ENCODE assay signal across 8 mouse cellular contexts in the genomic region with DNA sequence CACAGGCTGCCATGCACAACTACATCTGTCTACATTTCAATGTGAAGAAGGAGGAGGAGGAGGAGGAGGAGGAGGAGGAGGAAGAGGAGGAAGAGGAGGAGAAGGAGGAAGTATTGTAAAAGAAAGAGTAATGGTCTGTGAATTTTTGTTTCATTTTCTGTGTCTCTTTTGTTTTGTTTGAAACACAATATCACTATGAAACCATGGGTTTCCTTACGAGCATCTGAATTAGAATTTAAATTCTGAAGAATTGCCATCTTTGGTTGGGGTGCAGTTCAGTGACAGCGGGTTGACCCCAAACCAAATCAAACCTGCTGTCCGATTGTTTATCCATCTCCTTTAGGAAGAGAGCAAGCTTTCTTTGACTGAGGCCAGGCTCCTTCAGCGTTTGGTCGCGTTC. TPM values are rescaled to one million over a fixed set of nuclear protein-coding genes. Genes with fewer than 3 reads are reported as not detected.
DNase-seq lines count a peak whose midpoint lies in the region; ATAC-seq and TF ChIP-seq lines count a peak whose summit lies in the region.

No protein-coding gene starts in this region.

- ATAC-seq in forebrain, embryonic 11.5 days (replicated peaks; ENCODE audit: low FRiP score): no peak
- no peak for ATAC-seq in intestine, postnatal 0 days
- no peak for ATAC-seq in neural tube, embryonic 13.5 days (ENCODE audit: low read depth)

- peak overlapping the region; percentile 60 for H3K4me3 ChIP-seq in lung, adult 2 months (replicated peaks; ENCODE audit: extremely low read depth, low read depth, low read length)
- peak overlapping the region; percentile 38 for H3K4me3 ChIP-seq in forebrain, embryonic 11.5 days (ENCODE audit: low read depth, low read length)
- H3K4me3 ChIP-seq in intestine, postnatal 0 days (ENCODE audit: low read depth, low read length): 0 out of 2 replicates have a peak overlapping the region, but pooled peaks have one; percentile 22
- H3K4me3 ChIP-seq in neural tube, embryonic 13.5 days: peak overlapping the region; percentile 38

- H3K4me2 ChIP-seq in forebrain, embryonic 11.5 days (ENCODE audit: low read depth, low read length, severe bottlenecking): peak overlapping the region; percentile 69
- H3K4me2 ChIP-seq in intestine, postnatal 0 days (replicated peaks; ENCODE audit: low read depth): peak overlapping the region; percentile 62
- H3K4me2 ChIP-seq in neural tube, embryonic 13.5 days: peak overlapping the region; percentile 67

- peaks cover 18% of the 10 kb centered on the region for H3K4me1 ChIP-seq in lung, adult 2 months (ENCODE audit: control insufficient read depth, insufficient read depth, low read length)
- peaks cover 5% of the 10 kb centered on the region; the same call in 1 of the 2 replicates for H3K4me1 ChIP-seq in forebrain, embryonic 11.5 days (replicated peaks; ENCODE audit: control insufficient read depth, insufficient read depth, low read length)
- H3K4me1 ChIP-seq in intestine, postnatal 0 days (replicated peaks; ENCODE audit: control insufficient read depth, insufficient read depth, low read length): no peaks in the 10 kb centered on the region
- H3K4me1 ChIP-seq in neural tube, embryonic 13.5 days (replicated peaks): peaks cover 26% of the 10 kb centered on the region

- peak overlapping the region; percentile 46; the same call in 1 of the 2 replicates for H3K9ac ChIP-seq in forebrain, embryonic 11.5 days (ENCODE audit: low read length)
- no peak overlapping the region for H3K9ac ChIP-seq in intestine, postnatal 0 days (ENCODE audit: low read depth, low read length)
- peak overlapping the region; percentile 66 for H3K9ac ChIP-seq in neural tube, embryonic 13.5 days

- no peaks in the 10 kb centered on the region; the same call in 1 of the 2 replicates for H3K27me3 ChIP-seq in forebrain, embryonic 11.5 days (ENCODE audit: control insufficient read depth, insufficient read depth, low read length)
- H3K27me3 ChIP-seq in intestine, postnatal 0 days (replicated peaks; ENCODE audit: control insufficient read depth, insufficient read depth, low read length): no peaks in the 10 kb centered on the region
- no peaks in the 10 kb centered on the region for H3K27me3 ChIP-seq in neural tube, embryonic 13.5 days

- no peaks in the 10 kb centered on the region for H3K36me3 ChIP-seq in forebrain, embryonic 11.5 days (ENCODE audit: control insufficient read depth, insufficient read depth, low read length)
- H3K36me3 ChIP-seq in intestine, postnatal 0 days (ENCODE audit: control insufficient read depth, insufficient read depth): no peaks in the 10 kb centered on the region
- H3K36me3 ChIP-seq in neural tube, embryonic 13.5 days: no peaks in the 10 kb centered on the region

- no peak for TF ChIP-seq CTCF in lung, adult 2 months (IDR thresholded peaks at IDR 0.05; ENCODE audit: insufficient read depth, low read length)
- TF ChIP-seq CTCF in intestine, postnatal 0 days (IDR thresholded peaks at IDR 0.05; ENCODE audit: low read depth): no peak

- WGBS in lung, adult 2 months: 9% methylated on average over 6 of the region's 6 CpGs
- WGBS in forebrain, embryonic 11.5 days: 14% methylated on average over 6 of the region's 6 CpGs
- 13% methylated on average over 6 of the region's 6 CpGs for WGBS in intestine, postnatal 0 days
- WGBS in neural tube, embryonic 13.5 days: 14% methylated on average over 6 of the region's 6 CpGs

- DNase-seq in lung, adult 2 months: no peak
- DNase-seq in lung, postnatal 10 days: no peak
- no peak for DNase-seq in forebrain, embryonic 11.5 days (ENCODE audit: low spot score)
- DNase-seq in cerebellum, adult 8-10 months: no peak
- DNase-seq in spleen, adult 12 weeks (ENCODE audit: low spot score): no peak
- DNase-seq in gastrocnemius, adult 8-10 months (ENCODE audit: low spot score in 2 of 2): no peak

- no peak overlapping the region for H3K27ac ChIP-seq in forebrain, embryonic 11.5 days (ENCODE audit: low read depth, low read length)
- no peak overlapping the region for H3K27ac ChIP-seq in intestine, postnatal 0 days (ENCODE audit: low read depth, low read length)
- H3K27ac ChIP-seq in neural tube, embryonic 13.5 days (replicated peaks): no peak overlapping the region; the same call in 1 of the 2 replicates

- TF ChIP-seq POLR2A in lung, adult 2 months (IDR thresholded peaks at IDR 0.05; ENCODE audit: borderline replicate concordance, extremely low read depth, low read depth, low read length): no peak

- no peaks in the 10 kb centered on the region for H3K9me3 ChIP-seq in forebrain, embryonic 11.5 days (ENCODE audit: control insufficient read depth, low read length)
- H3K9me3 ChIP-seq in intestine, postnatal 0 days (ENCODE audit: control insufficient read depth): no peaks in the 10 kb centered on the region
- no peaks in the 10 kb centered on the region for H3K9me3 ChIP-seq in neural tube, embryonic 13.5 days

RNA-seq across cellular contexts. Expression of gene Grap, which starts 33.7 kb away (rescaled TPM):
- polyA plus RNA-seq in lung, adult 2 months (2012; rRNA removed): 77.0 and 86.0 TPM in 2 replicates
- 5.6 and 5.9 TPM in 2 replicates for polyA plus RNA-seq in forebrain, embryonic 11.5 days (2014; fragmentation: Nextera tagmentation; extraction: Ambion mirVana)
- polyA plus RNA-seq in intestine, postnatal 0 days (2015; fragmentation: Nextera tagmentation; extraction: Ambion mirVana): 3.7 and 3.9 TPM in 2 replicates
- polyA plus RNA-seq in neural tube, embryonic 13.5 days (2015; fragmentation: Nextera tagmentation; extraction: Ambion mirVana): 9.5 and 10.7 TPM in 2 replicates
- total RNA-seq in gastrocnemius, adult 8-10 months (2022): 1 to 10 TPM; 2.2 to 3.7 (median 3.2) TPM

RNA-seq across cellular contexts. Expression of gene Epn2, which starts 39.9 kb away (rescaled TPM):
- 74.0 and 84.5 TPM in 2 replicates for polyA plus RNA-seq in lung, adult 2 months (2012; rRNA removed)
- 31.2 and 34.1 TPM in 2 replicates for polyA plus RNA-seq in forebrain, embryonic 11.5 days (2014; fragmentation: Nextera tagmentation; extraction: Ambion mirVana)
- polyA plus RNA-seq in intestine, postnatal 0 days (2015; fragmentation: Nextera tagmentation; extraction: Ambion mirVana): 13.5 and 14.4 TPM in 2 replicates
- polyA plus RNA-seq in neural tube, embryonic 13.5 days (2015; fragmentation: Nextera tagmentation; extraction: Ambion mirVana): 53.9 and 56.5 TPM in 2 replicates
- 10 to 100 TPM; 18.3 to 23.2 (median 21.5) TPM for total RNA-seq in gastrocnemius, adult 8-10 months (2022)
